Mouse (Mus musculus) cerebellum, adult (tissue): ENCODE measurements around the gene Sp8.

ENCODE experiments used
- ATAC-seq: cut with Nextera tagmentation; 2 replicates; pipeline ENCODE4 v1.9.2; 2017; ENCODE audit warnings: mild to moderate bottlenecking, moderate library complexity, mixed read lengths; ENCODE audit not compliant: insufficient number of reproducible peaks, low FRiP score, low TSS enrichment

Sp8 gene

DNA sequence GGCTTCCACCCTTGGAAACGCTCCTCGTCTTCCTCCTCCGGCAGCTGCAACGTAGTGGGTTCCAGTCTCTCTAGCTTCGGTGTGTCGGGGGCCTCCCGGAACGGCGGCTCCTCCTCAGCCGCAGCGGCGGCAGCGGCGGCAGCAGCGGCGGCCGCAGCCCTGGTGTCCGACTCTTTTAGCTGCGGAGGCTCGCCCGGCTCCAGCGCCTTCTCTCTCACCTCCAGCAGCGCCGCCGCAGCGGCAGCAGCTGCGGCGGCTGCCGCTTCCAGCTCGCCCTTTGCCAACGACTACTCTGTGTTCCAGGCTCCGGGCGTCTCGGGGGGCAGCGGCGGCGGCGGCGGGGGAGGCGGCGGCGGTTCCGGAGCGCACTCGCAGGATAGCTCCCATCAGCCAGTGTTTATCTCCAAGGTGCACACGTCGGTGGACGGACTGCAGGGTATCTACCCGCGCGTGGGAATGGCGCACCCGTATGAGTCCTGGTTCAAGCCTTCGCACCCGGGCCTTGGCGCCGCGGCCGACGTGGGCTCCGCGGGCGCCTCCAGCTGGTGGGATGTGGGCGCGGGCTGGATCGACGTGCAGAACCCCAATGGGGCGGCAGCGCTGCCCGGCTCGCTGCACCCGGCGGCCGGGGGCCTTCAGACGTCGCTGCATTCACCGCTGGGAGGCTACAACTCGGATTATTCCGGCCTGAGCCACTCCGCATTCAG lies 2.5 kb downstream of the Sp8 start:
- ATAC-seq = no peak

DNA sequence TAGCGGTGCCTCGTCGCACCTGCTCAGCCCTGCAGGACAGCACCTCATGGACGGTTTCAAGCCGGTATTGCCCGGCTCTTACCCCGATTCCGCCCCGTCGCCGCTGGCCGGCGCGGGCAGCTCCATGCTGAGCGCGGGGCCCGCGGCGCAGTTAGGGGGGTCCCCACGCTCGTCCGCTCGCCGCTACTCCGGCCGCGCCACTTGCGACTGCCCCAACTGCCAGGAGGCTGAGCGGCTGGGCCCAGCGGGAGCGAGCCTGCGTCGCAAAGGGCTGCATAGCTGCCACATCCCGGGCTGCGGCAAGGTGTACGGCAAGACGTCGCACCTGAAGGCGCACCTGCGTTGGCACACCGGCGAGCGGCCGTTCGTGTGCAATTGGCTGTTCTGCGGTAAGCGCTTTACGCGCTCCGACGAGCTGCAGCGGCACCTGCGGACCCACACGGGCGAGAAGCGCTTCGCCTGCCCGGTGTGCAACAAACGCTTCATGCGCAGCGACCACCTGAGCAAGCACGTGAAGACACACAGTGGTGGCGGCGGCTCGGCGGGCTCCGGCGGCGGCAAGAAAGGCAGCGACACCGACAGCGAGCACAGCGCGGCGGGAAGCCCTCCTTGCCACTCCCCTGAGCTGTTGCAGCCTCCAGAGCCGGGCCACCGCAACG lies 3.2 kb downstream of the Sp8 start:
- no peak for ATAC-seq

DNA sequence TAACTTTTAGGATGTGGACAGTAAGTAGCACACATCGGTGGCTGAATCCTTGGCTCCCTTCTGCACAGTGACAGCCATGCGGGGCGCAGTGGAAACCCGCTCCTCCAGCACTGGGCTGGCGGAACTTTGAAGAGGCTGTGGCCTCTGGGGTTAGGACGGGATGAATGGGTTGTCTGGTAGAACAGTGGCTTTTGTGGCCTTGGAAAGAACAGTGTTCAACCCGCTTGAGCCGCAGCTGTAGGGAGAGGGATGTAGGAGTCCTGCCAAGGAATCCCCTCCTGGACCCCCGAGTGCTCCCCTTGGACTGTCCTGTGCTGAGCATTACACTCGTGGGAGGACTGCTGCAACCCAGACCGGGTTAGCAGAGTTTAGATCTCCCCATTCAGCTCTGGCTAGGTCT lies 3.9 kb downstream of the Sp8 start:
- no peak for ATAC-seq

DNA sequence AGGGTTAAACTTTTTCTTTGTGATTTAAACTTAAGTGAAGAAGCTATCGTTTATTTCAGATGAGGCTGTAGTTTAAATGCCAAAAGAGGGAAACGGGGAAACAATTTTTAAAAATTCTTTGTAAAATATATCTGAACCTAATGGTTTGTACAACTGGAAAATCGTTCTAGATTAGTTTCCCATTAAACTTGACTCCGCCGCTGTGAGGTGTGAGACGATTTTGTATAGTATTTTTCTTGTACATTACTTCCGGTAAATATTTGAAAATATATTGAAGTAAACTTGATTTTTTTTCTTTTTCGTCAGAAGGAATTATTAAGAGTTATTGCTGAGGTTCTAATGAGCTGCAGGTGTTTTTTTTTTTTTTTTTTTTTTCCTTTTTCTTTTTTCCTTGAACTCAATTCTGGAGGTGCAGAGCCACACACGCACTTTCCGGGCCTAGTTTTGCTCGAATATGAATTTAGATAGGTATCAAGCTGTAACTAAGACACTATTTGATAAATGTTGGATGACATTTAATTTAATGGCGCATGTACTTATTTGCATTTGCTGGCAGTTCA lies 4.8 kb downstream of the Sp8 start:
- no peak for ATAC-seq

DNA sequence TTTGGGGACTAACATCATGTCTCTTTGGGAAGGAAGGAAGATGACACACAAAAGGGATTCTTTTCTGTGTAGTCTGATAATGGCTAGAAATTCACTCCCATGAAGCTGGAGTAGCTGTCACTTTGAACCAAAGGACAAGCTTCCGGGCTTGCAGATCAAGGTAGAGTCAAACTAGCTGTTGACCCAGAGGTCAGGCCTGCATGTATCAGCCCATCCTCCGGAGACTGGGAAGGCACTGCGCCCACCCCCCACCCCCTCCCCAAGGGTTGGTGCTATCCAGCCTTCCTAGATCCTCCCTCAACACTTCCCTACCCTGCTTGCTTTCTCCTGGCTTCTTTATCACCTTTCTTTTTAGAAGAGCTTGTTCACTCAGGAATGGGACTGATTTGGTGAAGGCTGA lies 7.2 kb downstream of the Sp8 start:
- no peak for ATAC-seq

DNA sequence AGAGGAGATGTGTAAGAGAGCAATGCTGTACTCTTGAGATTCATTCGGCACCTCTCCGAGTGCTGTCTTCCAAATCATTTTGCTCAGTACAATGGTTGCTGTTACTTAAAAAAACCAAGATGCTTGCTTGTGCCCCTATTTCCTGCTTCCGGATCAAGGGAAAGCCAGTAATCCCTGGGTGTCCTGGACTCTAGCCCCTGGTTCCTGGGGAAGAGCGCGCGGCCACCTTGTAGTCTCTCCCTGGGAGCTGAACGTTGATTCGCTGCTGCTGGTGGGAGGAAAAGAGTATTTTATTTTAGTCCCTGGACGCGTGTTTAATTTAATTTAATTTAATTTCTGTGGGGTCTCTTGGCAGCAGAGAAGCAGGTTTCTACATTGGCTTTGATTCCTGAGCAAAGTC lies 8.3 kb downstream of the Sp8 start:
- ATAC-seq = no peak

DNA sequence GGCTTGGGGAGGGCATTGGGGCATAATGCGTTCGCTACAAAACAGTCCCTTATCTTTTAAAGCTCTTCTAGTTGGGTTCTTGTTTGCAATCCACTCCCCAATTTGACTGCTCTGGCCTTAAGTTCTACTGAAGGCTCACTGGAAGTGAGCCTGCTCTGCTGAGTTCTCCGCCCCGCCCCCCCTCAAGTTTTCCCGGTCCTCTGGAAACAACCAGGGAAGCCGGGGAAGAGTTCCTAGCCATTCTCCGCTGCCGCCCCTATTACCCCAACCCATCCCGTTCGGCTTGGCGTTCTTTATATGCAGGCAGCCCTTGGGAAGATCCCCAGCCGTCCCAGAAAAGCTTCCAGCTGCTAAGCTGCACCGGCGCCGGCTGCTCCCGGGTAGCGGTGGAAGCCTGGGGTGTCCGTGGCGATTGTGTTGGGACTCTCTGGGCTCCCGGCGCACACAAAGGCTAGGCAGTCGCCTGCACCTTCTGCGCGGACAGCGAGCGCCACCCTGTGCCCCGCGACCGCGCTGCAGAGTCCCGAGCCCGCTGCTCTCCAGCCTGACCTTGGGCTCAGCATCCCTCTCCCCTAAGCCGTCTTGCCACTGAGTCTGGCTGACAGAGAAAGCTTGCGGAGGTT lies 8.8 kb downstream of the Sp8 start:
- ATAC-seq = peak; percentile 64; the same call in 1 of the 2 replicates

DNA sequence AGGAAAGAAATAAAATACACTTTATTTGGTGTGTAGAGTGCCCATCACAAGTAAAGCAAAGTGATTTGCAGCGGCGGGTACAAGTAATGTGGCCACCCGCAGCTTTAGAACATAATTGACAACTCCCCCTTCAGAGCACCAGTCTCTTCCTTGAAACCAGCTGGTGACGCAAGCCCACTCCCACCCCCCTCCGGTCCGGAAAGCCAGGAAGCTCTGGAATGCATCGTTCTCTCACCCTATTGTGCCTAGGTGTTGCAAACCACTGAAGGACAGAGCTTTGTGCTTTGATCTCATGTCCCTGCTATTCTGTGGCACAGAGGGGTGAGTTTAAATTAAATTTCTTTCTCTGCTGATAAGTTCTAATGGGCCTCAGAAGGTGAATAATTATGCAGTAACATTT lies 10.0 kb downstream of the Sp8 start:
- no peak for ATAC-seq

DNA sequence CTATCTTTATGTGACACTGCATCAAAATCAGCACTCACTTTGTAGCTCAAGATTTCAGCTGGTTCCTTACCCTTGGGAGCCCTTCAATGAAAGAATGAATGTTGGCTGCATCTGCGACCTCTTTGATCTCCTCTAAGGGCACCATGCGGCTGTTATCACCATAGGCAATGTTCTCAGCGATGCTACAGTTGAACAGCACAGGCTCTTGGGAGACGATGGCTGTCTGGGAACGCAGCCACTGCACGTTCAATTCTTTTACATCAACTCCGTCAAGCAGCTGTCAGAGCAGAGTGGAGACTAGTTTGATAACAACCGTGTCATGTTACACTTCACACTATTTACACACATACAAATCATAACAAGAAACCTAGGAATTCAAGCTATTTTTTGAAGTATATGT lies 26.5 kb downstream of the Sp8 start:
- no peak for ATAC-seq

DNA sequence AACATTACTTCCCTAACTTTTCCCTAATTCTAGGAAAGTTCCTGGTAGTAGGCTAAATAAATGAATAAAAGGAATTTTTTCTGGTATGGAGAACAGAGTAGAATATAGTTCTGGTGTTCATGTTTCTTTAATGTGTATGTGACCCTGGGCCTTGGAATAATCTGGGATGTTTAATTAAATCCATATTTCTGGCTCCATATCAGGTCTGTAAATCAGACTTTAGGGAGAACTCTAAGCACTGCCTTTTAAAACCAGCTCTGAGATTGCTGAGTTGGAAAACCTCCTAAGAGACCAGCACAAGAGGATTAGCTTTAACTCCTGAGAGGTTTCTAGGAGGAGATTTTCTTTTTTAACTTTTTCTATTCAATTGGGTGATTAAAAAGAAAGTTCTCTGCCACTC lies 36.7 kb downstream of the Sp8 start:
- ATAC-seq = no peak

DNA sequence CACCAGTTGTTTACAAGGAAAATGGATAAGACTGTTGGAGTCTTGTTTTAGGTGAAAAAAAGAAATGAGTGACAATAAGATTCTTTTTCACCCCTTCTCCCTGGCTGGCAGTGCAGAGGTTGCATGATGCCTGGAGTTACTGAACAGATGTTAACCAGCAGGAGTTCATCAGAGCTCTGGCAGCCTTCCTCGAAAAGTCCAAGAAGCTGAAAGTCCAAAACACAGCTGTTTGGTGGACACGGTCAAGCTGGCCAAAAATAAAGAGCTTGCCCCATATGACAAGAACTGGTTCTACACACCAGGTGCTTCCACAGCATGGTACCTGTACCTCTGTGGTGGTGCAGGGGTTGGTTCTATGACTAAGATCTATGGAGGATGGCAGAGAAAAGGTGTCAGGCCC lies 41.8 kb downstream of the Sp8 start:
- no peak for ATAC-seq
